Mouse (Mus musculus): ENCODE measurements at regions not wholly inside any gene's neighbourhood (a gene's known extent, or its start where the extent isn't known, plus 50 kb on each side); places are given as distances from the start of the nearest gene placed in this dataset.

DNA sequence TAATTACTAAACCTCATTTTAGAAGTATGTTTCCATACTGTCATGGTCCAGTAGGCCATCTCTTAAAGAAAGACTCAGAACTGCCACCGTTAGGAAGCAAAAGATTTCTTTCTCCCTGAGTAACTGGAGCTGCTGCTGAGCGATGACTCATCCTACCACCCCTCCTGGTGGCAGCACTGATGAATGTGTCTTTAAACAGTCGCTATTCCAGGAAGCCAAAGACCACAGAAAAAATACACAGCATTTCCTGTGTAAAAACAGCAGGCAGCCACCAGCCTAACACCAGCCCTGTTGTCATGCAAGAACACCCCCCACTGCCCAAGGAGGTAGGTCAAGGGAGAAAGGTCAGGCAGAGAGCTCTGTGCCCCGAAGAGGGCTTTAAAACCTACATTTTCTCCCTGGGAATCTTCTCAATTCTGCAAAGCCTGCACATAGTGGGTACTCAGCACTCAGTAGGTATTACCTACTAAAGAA, 675.7 kb downstream of the Cypt12 start:
- 3% methylated on average over 4 of the region's 4 CpGs for WGBS
- H3K36me3 ChIP-seq (replicated peaks; ENCODE audit: control insufficient read depth, insufficient read depth) = no peaks in the 10 kb centered on the region
- H3K9ac ChIP-seq = peak overlapping the region; percentile 9; the same call in 1 of the 2 replicates
- 0 out of 2 replicates have a peak, but pooled peaks cover 10% of the 10 kb centered on the region for H3K4me1 ChIP-seq (replicated peaks; ENCODE audit: control insufficient read depth, insufficient read depth, low read length)
- peak overlapping the region; percentile 65 for H3K4me2 ChIP-seq (replicated peaks)
- no peaks in the 10 kb centered on the region for H3K9me3 ChIP-seq (ENCODE audit: control insufficient read depth, low read length)
- no peak overlapping the region for H3K4me3 ChIP-seq (replicated peaks; ENCODE audit: low read length)
- no peaks in the 10 kb centered on the region for H3K27me3 ChIP-seq (ENCODE audit: control insufficient read depth, insufficient read depth, low read length)
- ATAC-seq (ENCODE audit: low FRiP score) (peak; percentile 32; the same call in 1 of the 2 replicates), DNase-seq (ENCODE audit: low spot score) (peak; percentile 62)
- peak overlapping the region; percentile 69; the same call in 1 of the 2 replicates for H3K27ac ChIP-seq

DNA sequence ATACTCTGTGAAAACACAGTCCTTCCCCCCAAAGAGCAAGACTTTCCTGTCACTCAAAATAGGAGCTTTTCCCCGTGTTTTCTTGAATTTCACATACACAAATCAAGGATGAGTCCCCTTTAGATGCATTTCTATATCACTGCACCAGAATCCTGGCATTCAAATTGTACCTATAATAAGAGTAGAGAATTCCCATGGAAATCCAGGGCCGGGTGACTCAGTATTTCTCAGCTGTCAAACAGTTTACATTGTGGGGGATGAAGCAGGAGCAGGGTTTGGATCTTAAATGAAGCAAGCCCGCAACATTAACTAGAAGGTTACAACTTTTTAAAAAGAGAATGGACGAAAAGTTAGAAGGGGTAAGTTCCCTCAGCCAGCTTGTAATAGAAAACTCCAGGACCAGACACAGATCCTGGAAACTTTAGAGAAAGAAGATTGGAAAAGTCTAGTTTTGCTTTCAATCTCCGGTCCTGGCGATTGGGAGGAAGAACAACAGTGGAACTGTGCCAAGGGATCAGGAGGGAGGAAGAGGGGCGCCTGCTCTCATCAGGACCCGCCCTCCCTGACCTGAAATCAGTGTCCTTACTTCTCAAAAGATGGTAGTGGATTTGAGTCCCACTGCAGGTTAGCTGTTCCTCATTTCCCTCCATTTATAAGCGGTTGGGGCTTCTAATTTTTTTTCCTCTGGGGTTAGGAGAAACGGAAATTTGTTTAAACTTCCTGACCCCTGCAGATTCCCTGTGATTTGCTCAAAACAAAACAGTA, 676.4 kb downstream of the Cypt12 start:
- Histone ChIP-seq H3K4me1 (replicated peaks; ENCODE audit: control insufficient read depth, insufficient read depth, low read length) (0 out of 2 replicates have a peak, but pooled peaks cover 10% of the 10 kb centered on the region), H3K4me2 (replicated peaks) (peak overlapping the region; percentile 65), H3K36me3 (replicated peaks; ENCODE audit: control insufficient read depth, insufficient read depth) (no peaks in the 10 kb centered on the region), H3K27ac (peak overlapping the region; percentile 69), H3K9ac (peak overlapping the region; percentile 62), H3K9me3 (ENCODE audit: control insufficient read depth, low read length) (no peaks in the 10 kb centered on the region), H3K4me3 (replicated peaks; ENCODE audit: low read length) (peak overlapping the region; percentile 35), H3K27me3 (ENCODE audit: control insufficient read depth, insufficient read depth, low read length) (no peaks in the 10 kb centered on the region)
- ATAC-seq (ENCODE audit: low FRiP score) (no peak), DNase-seq (ENCODE audit: low spot score) (peak; percentile 52)
- WGBS = 4% methylated on average over 10 of the region's 10 CpGs

DNA sequence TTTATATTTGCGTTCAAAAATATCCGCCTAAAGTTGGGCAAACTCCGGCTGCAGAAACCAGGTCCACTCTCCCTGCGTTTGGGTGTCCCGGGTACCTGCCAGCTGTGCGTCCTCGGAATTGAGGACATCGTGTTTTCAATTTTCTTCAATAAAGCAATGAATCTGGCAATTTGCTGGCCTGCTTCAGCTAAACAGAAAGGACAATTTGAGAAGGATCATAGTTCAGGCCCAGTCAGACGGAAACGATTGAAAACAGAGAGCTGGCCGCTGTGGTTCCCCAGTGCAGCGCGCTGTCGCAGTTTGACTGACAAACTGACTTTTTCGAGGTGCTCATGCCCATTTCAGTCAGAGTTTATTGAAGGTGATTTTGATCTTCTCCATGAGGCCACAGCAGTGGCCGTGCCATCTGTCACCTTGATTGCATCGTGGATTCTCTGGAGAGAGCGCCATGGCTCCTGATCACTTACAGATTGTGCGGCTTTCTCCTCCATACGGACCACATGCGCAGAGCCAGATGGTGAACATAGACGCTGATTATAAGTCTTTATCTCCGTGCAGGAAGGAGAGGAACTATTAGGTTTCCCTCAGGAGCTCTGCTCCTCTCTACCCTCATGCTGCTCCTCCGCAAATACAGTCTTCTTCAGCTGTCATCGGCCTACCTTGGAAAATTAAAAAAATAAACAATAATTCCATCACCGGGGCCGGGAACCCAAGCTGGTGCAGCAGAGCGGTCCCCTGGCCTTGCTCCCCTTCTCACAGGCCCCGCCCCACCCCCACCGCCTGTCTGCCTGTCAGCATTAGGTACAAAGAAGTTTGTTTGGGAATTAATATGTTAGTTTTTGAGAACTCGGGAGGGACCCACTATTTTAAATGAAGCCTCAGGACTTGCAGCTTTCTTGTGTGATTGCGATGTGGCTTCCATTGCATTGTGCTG, 677.5 kb downstream of the Cypt12 start:
- Histone ChIP-seq H3K27me3 (ENCODE audit: control insufficient read depth, insufficient read depth, low read length) (no peaks in the 10 kb centered on the region), H3K9ac (peak overlapping the region; percentile 62), H3K4me2 (replicated peaks) (peak overlapping the region; percentile 65), H3K36me3 (replicated peaks; ENCODE audit: control insufficient read depth, insufficient read depth) (no peaks in the 10 kb centered on the region), H3K9me3 (ENCODE audit: control insufficient read depth, low read length) (no peaks in the 10 kb centered on the region), H3K4me3 (replicated peaks; ENCODE audit: low read length) (peak overlapping the region; percentile 35), H3K4me1 (replicated peaks; ENCODE audit: control insufficient read depth, insufficient read depth, low read length) (0 out of 2 replicates have a peak, but pooled peaks cover 10% of the 10 kb centered on the region), H3K27ac (peak overlapping the region; percentile 69)
- 1% methylated on average over 32 of the region's 32 CpGs for WGBS
- ATAC-seq (ENCODE audit: low FRiP score) (peak; percentile 90), DNase-seq (ENCODE audit: low spot score) (peak; percentile 72)

DNA sequence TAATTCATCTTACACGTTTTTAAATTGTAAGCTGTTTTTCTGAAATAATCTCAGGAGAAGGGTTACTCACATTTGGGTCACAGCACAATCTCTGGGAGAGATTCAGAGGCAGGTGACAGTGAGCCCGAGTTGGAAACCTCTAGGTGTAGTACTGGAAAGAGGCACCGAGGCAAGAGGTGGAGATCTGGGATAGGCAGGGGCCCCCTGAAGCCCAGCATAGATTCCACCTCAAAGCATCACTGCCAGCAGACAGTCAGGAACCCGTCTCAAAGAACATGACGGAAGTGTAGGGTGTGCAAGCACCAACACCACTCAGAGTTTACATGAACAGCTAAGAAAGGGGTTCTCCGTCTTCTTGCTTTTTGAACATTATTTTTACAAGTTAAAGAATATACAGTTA, 678.2 kb downstream of the Cypt12 start:
- Histone ChIP-seq H3K4me3 (replicated peaks; ENCODE audit: low read length) (peak overlapping the region; percentile 35; the same call in 1 of the 2 replicates), H3K9ac (0 out of 2 replicates have a peak overlapping the region, but pooled peaks have one; percentile 62), H3K4me2 (replicated peaks) (peak overlapping the region; percentile 65), H3K27me3 (ENCODE audit: control insufficient read depth, insufficient read depth, low read length) (no peaks in the 10 kb centered on the region), H3K9me3 (ENCODE audit: control insufficient read depth, low read length) (no peaks in the 10 kb centered on the region), H3K27ac (peak overlapping the region; percentile 69; the same call in 1 of the 2 replicates), H3K36me3 (replicated peaks; ENCODE audit: control insufficient read depth, insufficient read depth) (no peaks in the 10 kb centered on the region), H3K4me1 (replicated peaks; ENCODE audit: control insufficient read depth, insufficient read depth, low read length) (0 out of 2 replicates have a peak, but pooled peaks cover 10% of the 10 kb centered on the region)
- 38% methylated on average over 6 of the region's 6 CpGs for WGBS
- no peak for DNase-seq (ENCODE audit: low spot score)
- ATAC-seq (ENCODE audit: low FRiP score) = no peak

DNA sequence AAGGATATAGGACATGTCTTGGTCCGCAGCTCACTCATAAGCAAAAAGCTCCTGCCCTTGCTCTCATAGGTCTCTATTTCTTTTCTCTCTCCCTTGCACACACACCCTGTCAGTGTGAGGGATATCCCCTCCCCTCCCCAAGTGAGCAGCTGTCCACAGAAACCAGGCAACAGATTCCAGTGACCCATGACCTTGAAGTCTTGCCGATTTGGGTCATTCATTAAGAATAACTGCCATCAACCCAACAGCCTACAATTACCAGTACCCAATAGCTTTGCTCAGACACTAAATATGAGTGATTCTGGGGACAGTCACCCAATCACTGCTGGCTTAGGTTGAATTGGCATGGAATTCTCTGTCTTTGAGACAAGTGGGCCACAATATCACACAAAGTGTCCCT, 678.6 kb downstream of the Cypt12 start:
- Histone ChIP-seq H3K4me2 (replicated peaks) (no peak overlapping the region), H3K36me3 (replicated peaks; ENCODE audit: control insufficient read depth, insufficient read depth) (no peaks in the 10 kb centered on the region), H3K4me3 (replicated peaks; ENCODE audit: low read length) (no peak overlapping the region), H3K9me3 (ENCODE audit: control insufficient read depth, low read length) (no peaks in the 10 kb centered on the region), H3K27me3 (ENCODE audit: control insufficient read depth, insufficient read depth, low read length) (no peaks in the 10 kb centered on the region), H3K27ac (no peak overlapping the region), H3K9ac (no peak overlapping the region), H3K4me1 (replicated peaks; ENCODE audit: control insufficient read depth, insufficient read depth, low read length) (0 out of 2 replicates have a peak, but pooled peaks cover 10% of the 10 kb centered on the region)
- 40% methylated on average over 2 of the region's 2 CpGs for WGBS
- ATAC-seq (ENCODE audit: low FRiP score) (no peak), DNase-seq (ENCODE audit: low spot score) (no peak)

DNA sequence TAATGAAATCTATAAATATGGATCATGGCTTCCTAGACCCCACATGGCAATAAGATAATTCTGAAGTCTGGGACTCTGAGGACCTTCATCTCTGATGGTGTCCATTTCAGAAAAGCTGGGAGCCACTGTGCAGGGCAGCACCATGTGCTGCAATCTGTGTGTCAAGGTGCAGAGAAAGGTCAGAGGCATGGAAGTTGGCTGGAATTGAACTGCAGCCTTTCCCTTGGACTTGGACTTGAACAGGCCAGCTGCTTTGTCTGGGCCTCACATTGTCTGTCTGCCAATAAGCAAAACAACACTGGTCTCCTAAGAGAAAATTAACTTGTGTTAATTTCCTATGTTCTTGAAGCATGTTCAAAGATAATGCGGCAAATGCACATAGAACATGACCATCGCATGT, 681.0 kb downstream of the Cypt12 start:
- 93% methylated on average over 2 of the region's 2 CpGs for WGBS
- no peak for ATAC-seq (ENCODE audit: low FRiP score)
- no peak for DNase-seq (ENCODE audit: low spot score)
- H3K4me1 ChIP-seq (replicated peaks; ENCODE audit: control insufficient read depth, insufficient read depth, low read length) = 0 out of 2 replicates have a peak, but pooled peaks cover 10% of the 10 kb centered on the region
- H3K9ac ChIP-seq = no peak overlapping the region
- H3K27me3 ChIP-seq (ENCODE audit: control insufficient read depth, insufficient read depth, low read length) = no peaks in the 10 kb centered on the region
- no peaks in the 10 kb centered on the region for H3K9me3 ChIP-seq (ENCODE audit: control insufficient read depth, low read length)
- no peak overlapping the region for H3K4me2 ChIP-seq (replicated peaks)
- no peak overlapping the region for H3K4me3 ChIP-seq (replicated peaks; ENCODE audit: low read length)
- H3K27ac ChIP-seq = no peak overlapping the region
- no peaks in the 10 kb centered on the region for H3K36me3 ChIP-seq (replicated peaks; ENCODE audit: control insufficient read depth, insufficient read depth)

DNA sequence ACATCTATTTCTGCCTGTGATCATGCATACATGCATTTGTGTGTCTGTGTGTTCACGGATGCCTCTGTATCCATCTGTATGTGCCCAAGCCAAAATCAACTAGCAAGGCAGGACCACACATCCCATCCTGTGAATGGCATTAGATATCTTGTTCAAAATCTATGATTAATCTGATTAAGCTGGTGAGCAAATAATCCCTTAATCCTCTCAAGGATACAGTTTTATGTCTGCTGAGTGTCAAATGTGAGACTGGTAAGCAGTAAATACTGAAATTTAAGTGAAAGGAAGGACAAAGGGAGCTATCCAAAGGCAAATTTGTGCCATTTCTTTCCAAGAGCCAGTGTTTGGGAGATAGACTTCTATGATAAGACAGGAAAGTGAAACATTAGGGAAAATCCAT, 683.4 kb downstream of the Cypt12 start:
- Histone ChIP-seq H3K9ac (no peak overlapping the region), H3K9me3 (ENCODE audit: control insufficient read depth, low read length) (no peaks in the 10 kb centered on the region), H3K27ac (no peak overlapping the region), H3K4me1 (replicated peaks; ENCODE audit: control insufficient read depth, insufficient read depth, low read length) (no peaks in the 10 kb centered on the region), H3K4me2 (replicated peaks) (no peak overlapping the region), H3K36me3 (replicated peaks; ENCODE audit: control insufficient read depth, insufficient read depth) (no peaks in the 10 kb centered on the region), H3K27me3 (ENCODE audit: control insufficient read depth, insufficient read depth, low read length) (no peaks in the 10 kb centered on the region), H3K4me3 (replicated peaks; ENCODE audit: low read length) (no peak overlapping the region)
- ATAC-seq (ENCODE audit: low FRiP score) (no peak), DNase-seq (ENCODE audit: low spot score) (no peak)
- WGBS = 84% methylated on average over 1 of the region's 1 CpGs

DNA sequence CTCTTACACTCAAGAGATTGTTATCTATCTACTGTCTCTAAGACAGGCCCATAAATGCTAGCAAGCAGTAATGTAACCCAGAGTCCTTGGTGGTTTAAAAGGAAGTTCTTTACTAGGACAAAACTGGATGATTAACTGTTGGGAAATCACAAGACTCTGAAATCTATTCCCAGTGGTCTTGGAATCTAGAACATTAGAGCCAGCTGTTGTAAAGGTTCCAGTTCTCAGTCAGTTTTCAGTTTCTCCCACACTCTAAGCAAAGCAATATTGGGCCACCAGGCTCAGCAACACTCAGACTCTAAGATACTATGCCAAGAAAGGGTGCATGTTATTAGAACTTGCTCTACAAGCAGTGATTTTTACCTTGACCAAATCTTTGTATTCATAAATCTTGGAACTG, 686.6 kb downstream of the Cypt12 start:
- H3K4me2 ChIP-seq (replicated peaks) = no peak overlapping the region
- no peak for DNase-seq (ENCODE audit: low spot score)
- no peak overlapping the region for H3K9ac ChIP-seq
- no peaks in the 10 kb centered on the region for H3K36me3 ChIP-seq (replicated peaks; ENCODE audit: control insufficient read depth, insufficient read depth)
- H3K4me1 ChIP-seq (replicated peaks; ENCODE audit: control insufficient read depth, insufficient read depth, low read length) = no peaks in the 10 kb centered on the region
- H3K9me3 ChIP-seq (ENCODE audit: control insufficient read depth, low read length) = no peaks in the 10 kb centered on the region
- no peak overlapping the region for H3K27ac ChIP-seq
- no peaks in the 10 kb centered on the region for H3K27me3 ChIP-seq (ENCODE audit: control insufficient read depth, insufficient read depth, low read length)
- no peak for ATAC-seq (ENCODE audit: low FRiP score)
- H3K4me3 ChIP-seq (replicated peaks; ENCODE audit: low read length) = no peak overlapping the region

DNA sequence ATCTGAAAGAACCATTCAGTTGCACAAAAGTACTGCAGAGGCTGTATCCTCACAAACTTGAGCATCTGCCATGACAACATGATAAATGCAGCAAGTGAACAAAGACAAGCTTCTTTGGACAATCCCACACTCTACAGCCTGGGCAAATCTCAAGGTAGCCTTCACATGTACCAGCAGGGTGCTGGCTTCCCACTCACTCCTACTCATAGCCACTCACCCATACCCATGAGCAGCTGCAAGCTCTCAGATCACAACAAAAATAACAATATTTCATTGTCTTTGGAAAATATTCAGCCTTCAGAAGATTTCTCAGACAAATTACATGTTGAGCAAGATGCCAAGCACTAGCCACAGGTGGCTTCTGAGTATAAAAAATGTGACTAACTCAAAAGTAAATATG, 689.3 kb downstream of the Cypt12 start:
- no peak for ATAC-seq (ENCODE audit: low FRiP score)

More for the DNA sequence above, 689.3 kb downstream of the Cypt12 start:
- H3K27ac ChIP-seq = no peak overlapping the region
- no peaks in the 10 kb centered on the region for H3K4me1 ChIP-seq (replicated peaks; ENCODE audit: control insufficient read depth, insufficient read depth, low read length)
- H3K4me2 ChIP-seq (replicated peaks) = no peak overlapping the region
- DNase-seq (ENCODE audit: low spot score) = no peak
- H3K36me3 ChIP-seq (replicated peaks; ENCODE audit: control insufficient read depth, insufficient read depth) = no peaks in the 10 kb centered on the region
- H3K27me3 ChIP-seq (ENCODE audit: control insufficient read depth, insufficient read depth, low read length) = no peaks in the 10 kb centered on the region
- no peaks in the 10 kb centered on the region for H3K9me3 ChIP-seq (ENCODE audit: control insufficient read depth, low read length)
- H3K4me3 ChIP-seq (replicated peaks; ENCODE audit: low read length) = no peak overlapping the region
- no peak overlapping the region for H3K9ac ChIP-seq

Measured in hindbrain, embryonic 14.5 days (tissue).